Mouse (Mus musculus) 416B (cell line): Measurements from ENCODE around the gene Itih2.

Experiments
- DNase-seq: peaks from one replicate; pipeline ENCODE4 v3.0.0; 2011; ENCODE audit warnings: low read depth

Gene Itih2

GRCm38 (mm10) chr2:10131296-10131695 lies at the start of gene Itih2:
TSS of gene Itih2 (minus strand) at chr2:10131396.
- no peak for DNase-seq

DNA sequence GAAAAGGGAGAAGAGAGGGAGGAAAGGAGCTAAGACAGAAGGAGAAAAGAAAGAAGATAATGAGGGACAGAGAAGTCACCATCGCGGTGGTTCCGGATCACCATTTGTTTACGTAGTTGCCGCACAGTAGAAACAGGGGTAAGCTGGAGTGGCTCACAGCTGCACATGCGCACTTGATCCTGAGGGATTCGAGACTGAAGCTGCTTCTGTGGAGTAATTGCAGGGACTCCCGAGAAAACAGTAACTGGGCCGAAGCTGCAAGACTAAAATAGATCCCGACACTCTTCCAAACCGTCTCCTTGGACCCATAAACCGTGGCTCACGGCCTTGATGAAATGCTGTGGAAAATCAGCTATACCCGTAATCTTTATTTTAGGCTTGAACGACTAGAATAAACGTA lies 38.8 kb upstream of the Itih2 start:
- DNase-seq: no peak

DNA sequence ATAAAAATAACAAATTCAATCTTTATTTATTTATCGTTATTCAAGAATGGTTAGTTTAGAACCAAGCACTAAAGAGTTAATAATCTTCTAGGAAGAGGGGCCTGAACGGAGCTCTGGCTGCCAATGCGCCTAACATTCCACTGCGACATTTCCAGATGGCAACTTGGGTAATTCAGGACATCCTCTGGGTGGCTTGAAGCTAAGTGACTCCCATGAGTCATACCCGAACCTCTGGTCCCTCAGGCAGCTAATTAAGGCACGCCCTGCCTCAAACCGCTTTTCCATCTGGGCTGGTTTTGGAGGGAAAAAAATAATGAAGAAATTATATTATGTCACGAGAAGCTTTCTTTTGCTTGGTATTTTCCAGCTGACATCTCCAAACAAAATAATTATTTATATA lies 36.8 kb upstream of the Itih2 start:
- peak; percentile 89 for DNase-seq

- peak; percentile 42 for DNase-seq
Measured at GRCm38 (mm10) chr2:10167283-10167682, 36.1 kb upstream of the Itih2 start.

DNA sequence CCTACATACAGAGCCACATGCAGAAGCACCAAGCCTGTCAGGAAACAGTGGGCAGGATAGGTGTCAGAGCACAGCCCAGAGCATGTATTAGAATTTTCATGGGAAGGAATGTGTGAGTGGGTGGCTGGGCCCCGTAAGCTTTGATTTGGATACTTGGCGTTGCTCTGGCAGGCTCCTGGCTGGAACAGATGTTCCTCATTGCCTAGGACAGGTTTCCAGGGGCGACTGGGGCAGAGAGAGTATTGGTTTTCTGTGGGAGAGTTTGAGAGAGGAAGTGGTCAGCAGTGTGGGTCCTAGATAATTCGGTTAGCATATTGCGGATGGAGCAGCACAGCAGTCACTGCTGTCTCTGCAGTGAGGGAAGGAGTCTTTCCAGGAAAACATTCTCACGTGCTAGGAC lies 35.4 kb upstream of the Itih2 start:
- peak; percentile 90 for DNase-seq

DNA sequence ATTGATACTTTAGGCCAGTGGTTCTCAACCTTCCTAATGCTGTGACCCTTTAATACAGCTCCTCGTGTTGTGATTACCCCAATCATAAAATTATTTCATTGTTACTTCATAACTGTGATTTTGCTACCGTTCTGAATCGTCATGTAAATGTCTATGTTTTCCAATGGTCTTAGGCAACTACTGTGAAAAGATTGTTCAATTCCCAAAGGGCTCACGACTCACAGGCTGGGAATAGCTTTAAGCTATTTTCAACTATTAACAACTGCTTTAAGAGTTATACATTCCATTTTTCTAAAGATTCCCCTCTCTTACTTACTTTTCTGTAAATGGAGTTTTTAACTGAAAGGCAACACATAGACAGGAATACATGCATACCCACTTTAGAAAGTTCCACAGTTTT lies 30.8 kb upstream of the Itih2 start:
- no peak for DNase-seq

DNA sequence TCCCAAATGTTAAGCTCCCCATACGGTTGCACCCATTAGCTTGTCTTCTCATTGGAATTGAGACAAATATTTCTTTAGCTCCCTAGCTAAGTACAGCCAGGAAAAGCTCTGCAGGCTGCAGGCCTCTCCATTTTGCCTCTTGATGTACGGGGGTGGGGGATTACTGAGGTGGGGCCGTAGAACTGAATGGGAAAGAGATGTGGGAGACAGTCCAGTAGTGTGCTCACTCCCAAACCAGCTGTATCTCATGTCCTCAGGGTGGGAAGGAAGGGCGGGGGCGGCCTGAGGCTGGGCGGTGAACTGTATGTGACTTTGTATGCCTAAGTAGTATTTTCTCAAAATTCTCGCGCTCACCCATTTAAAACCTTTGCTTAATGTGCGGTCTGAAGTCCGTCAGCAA lies 26.0 kb upstream of the Itih2 start:
- no peak for DNase-seq

DNA sequence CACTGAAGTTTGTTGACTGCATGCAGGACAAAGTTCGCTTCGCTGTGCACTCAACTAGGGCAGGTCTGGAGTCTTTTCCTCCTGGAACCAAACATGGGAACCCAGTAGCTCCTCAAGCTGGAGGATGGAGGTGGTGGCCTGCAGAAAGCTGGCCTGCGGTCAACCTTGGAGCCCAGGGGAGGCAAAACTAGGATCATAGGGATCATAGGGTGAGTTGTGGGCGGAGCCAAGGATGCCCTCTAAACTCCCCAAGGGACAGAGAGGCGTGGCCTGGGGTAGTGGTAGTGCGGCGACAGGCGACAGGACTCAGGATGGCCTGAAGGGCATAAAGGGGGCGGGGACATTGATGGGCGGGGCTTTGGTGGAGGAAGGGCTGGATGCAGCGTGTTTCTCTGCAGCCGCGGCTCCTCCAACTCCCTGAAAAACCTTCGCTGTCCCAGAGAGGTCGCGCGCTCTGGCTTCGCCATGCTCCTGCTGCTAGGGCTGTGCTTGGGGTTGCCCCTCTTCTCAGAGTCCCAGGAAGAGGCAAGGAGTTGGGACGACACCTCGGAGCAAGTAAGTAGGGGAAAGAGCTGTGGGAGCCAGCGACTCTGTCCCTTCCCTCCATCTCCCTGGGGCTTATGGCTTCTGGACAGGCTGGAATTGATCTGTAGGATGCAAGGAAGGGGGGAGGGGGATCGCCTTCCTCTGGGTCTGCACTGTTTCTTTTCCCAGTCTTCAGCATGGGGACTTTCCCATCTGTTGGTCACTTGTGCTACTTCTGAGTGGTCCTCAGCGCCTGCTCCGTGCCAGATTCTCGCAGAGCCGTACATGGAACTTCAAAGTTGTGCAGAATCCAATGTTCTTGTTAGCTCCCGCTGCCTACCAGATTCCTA lies 22.2 kb upstream of the Itih2 start, which contains the start of gene Itih5:
Gene Itih5 (plus strand): TSS at position 371 of the 875 bp plus-strand sequence.
- peak; percentile 76 for DNase-seq

GRCm38 (mm10) chr2:10152590-10152989 lies 21.4 kb upstream of the Itih2 start:
- DNase-seq: peak; percentile 76

DNA sequence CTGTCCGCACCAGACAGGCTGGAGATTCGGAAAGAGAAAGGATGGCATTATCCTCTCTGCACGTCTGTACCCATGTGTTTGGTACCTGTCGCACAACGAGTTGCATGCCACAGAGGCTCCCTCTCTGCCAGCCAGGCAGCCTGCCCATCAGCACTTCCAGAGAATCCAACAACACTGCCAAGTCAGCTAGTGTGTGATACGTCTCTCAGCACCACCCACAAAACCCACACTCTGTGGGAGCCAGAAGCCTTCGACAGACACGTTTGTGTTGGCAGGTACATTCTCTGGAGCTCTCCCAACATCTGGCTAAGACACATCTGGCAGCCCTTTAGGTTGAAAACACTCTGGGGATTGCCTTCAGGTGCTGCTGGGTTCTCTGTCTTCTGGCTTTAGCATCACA lies 16.0 kb upstream of the Itih2 start:
- DNase-seq: no peak

DNA sequence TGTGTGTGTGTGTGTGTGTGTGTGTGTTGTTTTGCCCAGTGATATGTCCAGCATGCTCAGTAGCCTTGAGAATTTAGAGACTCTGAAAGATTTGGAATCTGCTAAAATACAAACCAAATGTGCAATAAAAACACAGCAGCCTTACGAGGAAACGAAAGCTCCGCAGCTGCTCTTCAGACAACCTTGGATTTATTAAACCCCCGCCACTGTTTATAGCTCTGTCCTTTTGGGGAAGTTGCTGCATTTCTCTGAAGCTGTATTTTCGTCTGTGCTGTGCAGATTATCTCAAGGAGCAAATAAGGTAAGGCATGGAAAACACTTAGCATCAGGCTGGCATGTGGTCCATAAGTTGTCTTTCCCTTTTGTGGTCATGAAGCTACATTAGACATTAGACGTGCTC lies 14.3 kb upstream of the Itih2 start:
- DNase-seq: no peak

GRCm38 (mm10) chr2:10142472-10143454 lies 11.6 kb upstream of the Itih2 start:
- peak; percentile 94 for DNase-seq

DNA sequence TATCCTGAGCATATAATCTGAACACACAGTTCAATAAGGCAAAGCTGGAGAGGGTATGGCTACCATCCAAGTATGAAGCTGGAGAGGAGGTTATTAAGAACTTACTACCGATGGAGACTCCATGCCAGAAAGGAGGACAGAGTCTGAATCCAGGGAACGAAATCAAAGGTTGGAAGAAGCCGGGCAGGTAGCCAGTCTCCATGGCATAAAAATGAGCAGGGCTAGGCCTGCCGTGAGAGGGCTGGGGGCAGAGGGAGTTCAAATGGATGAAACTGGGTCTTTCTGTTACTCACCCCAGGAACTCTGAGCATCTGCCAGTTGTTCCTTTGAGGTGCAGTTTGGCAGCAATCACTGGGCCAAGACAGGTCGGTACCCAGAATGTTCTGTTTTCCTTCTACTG lies 9.3 kb upstream of the Itih2 start:
- no peak for DNase-seq

DNA sequence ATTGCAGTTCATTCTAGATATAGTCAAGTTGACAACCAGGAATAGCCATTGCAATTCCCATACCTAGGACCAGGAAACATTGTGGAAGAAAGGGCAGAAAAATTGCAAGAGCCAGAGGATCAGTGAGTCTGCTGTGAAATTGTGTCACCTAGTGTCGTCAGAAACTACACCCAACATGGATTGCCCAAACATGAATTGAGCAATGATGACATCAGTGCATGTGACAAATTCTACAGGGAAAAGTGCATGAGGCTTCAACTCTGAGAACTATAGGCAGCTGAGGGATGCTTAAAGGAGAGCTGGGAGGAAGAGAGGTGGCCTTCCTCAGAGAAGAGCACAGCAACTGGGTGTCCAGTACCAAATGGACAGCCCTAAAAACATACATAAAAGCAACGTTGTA lies 6.1 kb upstream of the Itih2 start:
- DNase-seq: peak; percentile 45

DNA sequence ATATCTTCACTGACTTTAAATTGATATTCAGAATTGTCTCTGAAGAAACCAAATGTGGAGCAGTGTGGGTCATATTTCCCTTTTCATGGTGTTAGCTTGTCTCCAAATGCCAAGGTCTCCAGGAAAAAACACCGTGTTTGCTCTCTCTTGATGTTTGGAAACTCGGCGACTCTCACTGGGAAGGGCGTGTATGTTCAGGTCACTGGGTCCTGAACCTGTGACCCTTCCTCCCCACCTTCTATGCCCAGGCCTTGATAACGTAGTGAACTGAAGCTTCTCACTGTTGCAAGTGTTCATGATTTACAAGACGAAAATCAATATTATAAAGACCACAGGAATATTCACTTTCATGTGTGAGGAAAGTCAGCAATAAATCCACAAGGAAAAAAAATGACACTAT lies 2.7 kb upstream of the Itih2 start:
- DNase-seq: no peak

GRCm38 (mm10) chr2:10132128-10132527 lies 932 bp upstream of the Itih2 start:
- DNase-seq: no peak

- DNase-seq: no peak
Measured at GRCm38 (mm10) chr2:10130341-10130990, 730 bp downstream of the Itih2 start.

DNA sequence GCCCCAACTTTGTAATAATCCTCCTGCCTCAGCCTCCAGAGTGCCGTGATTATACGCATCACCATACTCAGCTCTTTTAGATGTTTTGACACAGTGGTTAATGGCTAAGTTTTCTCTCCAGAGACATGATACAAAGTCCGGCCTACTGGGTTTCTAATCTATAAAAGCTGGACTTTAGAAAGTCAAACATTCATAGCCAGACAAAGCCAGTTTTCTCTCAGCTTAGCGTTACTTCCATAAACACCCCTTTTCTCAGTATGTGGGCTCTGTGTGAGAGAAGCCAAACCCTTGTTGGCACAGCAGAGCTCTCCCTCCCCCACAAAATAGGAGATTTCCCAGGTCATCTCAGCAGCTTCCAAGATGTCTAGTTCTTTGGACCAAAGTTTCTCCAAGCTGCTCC lies 2.6 kb downstream of the Itih2 start:
- no peak for DNase-seq

DNA sequence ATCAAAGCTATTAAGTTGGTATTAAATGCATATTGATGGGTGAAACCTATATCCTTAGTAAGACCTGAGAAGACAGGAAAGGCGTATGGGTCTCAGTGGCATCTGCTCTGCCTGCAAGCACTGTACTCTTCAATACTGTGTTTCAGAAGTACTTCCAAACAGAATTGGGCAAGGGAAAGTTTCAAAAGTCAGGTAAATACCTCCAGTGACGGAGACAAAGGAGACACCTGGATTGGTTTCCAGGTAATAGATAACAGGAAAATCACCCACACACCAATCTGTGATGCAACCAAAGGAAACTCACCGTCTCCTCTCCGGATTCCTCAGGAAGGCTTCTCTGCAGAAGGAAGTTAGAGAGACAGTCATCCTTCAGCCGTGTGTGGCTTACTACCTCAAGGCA lies 3.7 kb downstream of the Itih2 start:
- no peak for DNase-seq

DNA sequence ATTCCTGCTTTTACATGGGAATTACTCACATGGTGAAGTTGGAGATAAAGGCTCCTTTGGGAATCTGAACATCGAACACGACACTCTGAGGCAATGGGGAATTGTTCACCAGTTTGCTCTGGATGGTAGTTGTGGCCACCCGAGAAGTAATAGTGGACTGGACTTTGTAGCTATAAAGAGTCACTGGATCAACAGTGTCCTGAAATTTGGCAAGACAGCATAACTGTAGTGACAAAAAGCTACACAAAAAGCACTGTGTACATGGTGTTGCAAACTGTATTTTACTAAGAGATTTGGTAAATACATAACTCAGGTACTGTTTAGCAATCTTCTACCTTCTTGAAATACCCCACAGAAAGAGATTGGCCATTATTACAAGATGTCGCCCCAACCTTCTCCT lies 5.1 kb downstream of the Itih2 start:
- no peak for DNase-seq

DNA sequence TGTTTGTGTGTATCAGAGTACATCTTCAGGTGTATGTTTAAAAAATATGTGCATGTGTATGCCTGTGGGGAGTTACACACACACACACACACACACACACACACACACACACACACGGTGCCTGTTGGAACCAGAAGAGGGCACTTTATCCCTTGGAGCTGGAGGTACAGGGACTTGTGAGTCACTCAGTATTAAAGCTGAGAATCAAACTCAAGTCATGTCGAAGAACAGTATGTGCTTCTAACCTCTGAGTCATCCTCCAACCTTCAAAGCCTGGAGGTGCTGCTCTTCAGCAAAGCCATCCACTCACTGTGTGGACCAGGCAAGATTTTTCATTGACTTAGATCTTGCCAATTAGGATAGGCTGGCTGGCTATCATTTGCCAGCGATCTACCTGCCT lies 9.4 kb downstream of the Itih2 start:
- peak; percentile 41 for DNase-seq

GRCm38 (mm10) chr2:10119276-10119675 lies 11.9 kb downstream of the Itih2 start:
- no peak for DNase-seq
